Mouse (Mus musculus): ENCODE data around the gene 2010109A12Rik.

DNA sequence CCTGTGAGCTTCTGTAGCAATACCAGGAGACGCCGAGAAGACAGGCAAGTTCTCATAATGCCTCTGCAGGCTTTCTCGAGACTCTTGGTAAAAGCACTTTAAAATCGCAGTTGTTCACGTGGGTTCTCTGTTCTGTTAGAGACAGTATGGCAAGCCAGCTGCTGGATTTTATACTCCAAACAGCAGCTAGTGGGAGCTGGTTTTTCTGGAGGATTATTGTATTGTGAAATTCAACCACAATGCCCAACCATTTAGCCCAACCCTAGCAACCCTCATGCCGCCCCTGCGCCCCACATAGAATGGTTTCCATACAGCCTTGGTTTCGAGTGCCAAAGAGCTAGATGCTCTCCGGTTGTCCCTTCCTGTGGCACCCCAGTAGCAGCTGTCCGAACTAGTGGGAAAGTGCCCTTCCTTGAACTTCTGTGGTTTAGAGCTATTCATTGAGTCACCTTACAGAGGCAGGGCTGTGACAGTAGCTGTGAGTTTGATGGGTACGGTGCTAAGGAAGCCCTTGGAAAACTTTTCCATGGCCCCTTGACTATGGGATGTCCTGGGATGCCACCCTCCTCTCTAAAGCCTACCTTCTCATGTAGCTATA, 38.3 kb upstream of the 2010109A12Rik start:
- TF ChIP-seq POLR2A (IDR thresholded peaks at IDR 0.05; ENCODE audit: low read depth, low read length) (no peak), CTCF (conservative IDR thresholded peaks at IDR 0.05; ENCODE audit: insufficient read depth, insufficient read length, low read depth, low read length) (no peak)

Data from kidney, adult 2 months (tissue).